Mouse (Mus musculus) liver, embryonic 15.5 days (tissue): ENCODE measurements at regions not wholly inside any gene's neighbourhood (a gene's known extent, or its start where the extent isn't known, plus 50 kb on each side); places are given as distances from the start of the nearest gene placed in this dataset.

ENCODE experiments used
- ATAC-seq: fragments of 200-750 bp; cut with Nextera tagmentation; 2 replicates; pipeline ENCODE4 v1.8.0; 2017; ENCODE audit warnings: moderate number of reproducible peaks, mild to moderate bottlenecking, moderate library complexity; ENCODE audit not compliant: insufficient read depth
- H3K27ac ChIP-seq: fragments of 300-500 bp; sonication (generic); replicated peaks from 2 replicates; pipeline ENCODE4 v1.5.1; 2015; ENCODE audit warnings: mild to moderate bottlenecking, inconsistent platforms
- H3K27me3 ChIP-seq: fragments of 300-500 bp; sonication (generic); 2 replicates; pipeline ENCODE4 v1.6.1; 2015; ENCODE audit warnings: mild to moderate bottlenecking, inconsistent platforms
- H3K36me3 ChIP-seq: fragments of 300-500 bp; sonication (generic); replicated peaks from 2 replicates; pipeline ENCODE4 v1.6.1; 2015; ENCODE audit warnings: moderate library complexity, mild to moderate bottlenecking, inconsistent platforms
- H3K4me1 ChIP-seq: fragments of 300-500 bp; sonication (generic); replicated peaks from 2 replicates; pipeline ENCODE4 v1.6.1; 2015; ENCODE audit warnings: inconsistent platforms
- H3K4me2 ChIP-seq: fragments of 300-500 bp; sonication (generic); 2 replicates; pipeline ENCODE4 v1.6.1; 2015; ENCODE audit warnings: moderate library complexity, mild to moderate bottlenecking, inconsistent platforms
- H3K4me3 ChIP-seq: fragments of 300-500 bp; sonication (generic); replicated peaks from 2 replicates; pipeline ENCODE4 v1.5.1; 2015; ENCODE audit warnings: mild to moderate bottlenecking, inconsistent platforms
- H3K9ac ChIP-seq: fragments of 300-500 bp; sonication (generic); 2 replicates; pipeline ENCODE4 v1.6.1; 2015; ENCODE audit warnings: moderate library complexity, mild to moderate bottlenecking, inconsistent platforms
- H3K9me3 ChIP-seq: fragments of 300-500 bp; sonication (generic); replicated peaks from 2 replicates; pipeline ENCODE4 v1.6.1; 2016; ENCODE audit warnings: inconsistent platforms
- WGBS: fragments of 180-500 bp; shearing (Covaris S2); methylation state at CpG from one replicate; pipeline ENCODE4 v1.1.7; 2015; ENCODE audit warnings: mixed read lengths; ENCODE audit not compliant: insufficient replicate concordance; 5-methylcytosine and 5-hydroxymethylcytosine counted together

GRCm38 (mm10) chr13:94668276-94668675 lies 120.4 kb upstream of the Tbca start:
- no peaks in the 10 kb centered on the region for H3K36me3 ChIP-seq
- H3K27me3 ChIP-seq = 0 out of 2 replicates have a peak, but pooled peaks cover 9% of the 10 kb centered on the region
- H3K4me3 ChIP-seq = no peak overlapping the region
- no peaks in the 10 kb centered on the region for H3K4me1 ChIP-seq
- H3K27ac ChIP-seq = no peak overlapping the region
- no peaks in the 10 kb centered on the region for H3K9me3 ChIP-seq
- no peak overlapping the region for H3K9ac ChIP-seq
- H3K4me2 ChIP-seq = no peak overlapping the region
- no peak for ATAC-seq
- WGBS = 54% methylated on average over 5 of the region's 5 CpGs

- Histone ChIP-seq H3K4me2 (no peak overlapping the region), H3K4me3 (no peak overlapping the region), H3K9me3 (no peaks in the 10 kb centered on the region), H3K27ac (no peak overlapping the region), H3K4me1 (no peaks in the 10 kb centered on the region), H3K9ac (no peak overlapping the region), H3K27me3 (0 out of 2 replicates have a peak, but pooled peaks cover 9% of the 10 kb centered on the region), H3K36me3 (no peaks in the 10 kb centered on the region)
- ATAC-seq = no peak
- WGBS = 55% methylated on average over 9 of the region's 9 CpGs
Observed at GRCm38 (mm10) chr13:94669106-94669683, 119.5 kb upstream of the Tbca start.

- Histone ChIP-seq H3K9ac (no peak overlapping the region), H3K27me3 (0 out of 2 replicates have a peak, but pooled peaks cover 9% of the 10 kb centered on the region), H3K9me3 (no peaks in the 10 kb centered on the region), H3K4me3 (no peak overlapping the region), H3K36me3 (no peaks in the 10 kb centered on the region), H3K4me2 (no peak overlapping the region), H3K27ac (no peak overlapping the region), H3K4me1 (no peaks in the 10 kb centered on the region)
- 80% methylated on average over 11 of the region's 11 CpGs for WGBS
- no peak for ATAC-seq
Observed at GRCm38 (mm10) chr13:94670266-94670665, 118.4 kb upstream of the Tbca start.

GRCm38 (mm10) chr13:94670961-94671360 lies 117.7 kb upstream of the Tbca start:
- 62% methylated on average over 8 of the region's 8 CpGs for WGBS
- H3K27ac ChIP-seq = no peak overlapping the region

GRCm38 (mm10) chr13:94680492-94681168 lies 108.1 kb upstream of the Tbca start:
- no peak overlapping the region for H3K4me2 ChIP-seq
- H3K9me3 ChIP-seq = no peaks in the 10 kb centered on the region
- no peak for ATAC-seq
- H3K4me1 ChIP-seq = no peaks in the 10 kb centered on the region
- no peaks in the 10 kb centered on the region for H3K36me3 ChIP-seq
- no peak overlapping the region for H3K9ac ChIP-seq
- no peak overlapping the region for H3K4me3 ChIP-seq
- no peak overlapping the region for H3K27ac ChIP-seq
- WGBS = 42% methylated on average over 17 of the region's 17 CpGs
- H3K27me3 ChIP-seq = no peaks in the 10 kb centered on the region

More at GRCm38 (mm10) chr13:94670961-94671360, 117.7 kb upstream of the Tbca start:
- H3K9me3 ChIP-seq = no peaks in the 10 kb centered on the region
- no peak overlapping the region for H3K4me3 ChIP-seq
- no peaks in the 10 kb centered on the region for H3K36me3 ChIP-seq
- no peak overlapping the region for H3K9ac ChIP-seq
- 0 out of 2 replicates have a peak, but pooled peaks cover 9% of the 10 kb centered on the region for H3K27me3 ChIP-seq
- H3K4me2 ChIP-seq = no peak overlapping the region
- no peak for ATAC-seq
- no peaks in the 10 kb centered on the region for H3K4me1 ChIP-seq

- Histone ChIP-seq H3K4me3 (no peak overlapping the region), H3K27me3 (no peaks in the 10 kb centered on the region), H3K9me3 (no peaks in the 10 kb centered on the region), H3K9ac (no peak overlapping the region), H3K4me1 (no peaks in the 10 kb centered on the region), H3K4me2 (no peak overlapping the region), H3K36me3 (no peaks in the 10 kb centered on the region), H3K27ac (no peak overlapping the region)
- ATAC-seq = no peak
- WGBS = 83% methylated on average over 13 of the region's 13 CpGs
Observed at GRCm38 (mm10) chr13:94681606-94682005, 107.1 kb upstream of the Tbca start.

GRCm38 (mm10) chr13:94685191-94685590 lies 103.5 kb upstream of the Tbca start:
- H3K9ac ChIP-seq = no peak overlapping the region
- no peak overlapping the region for H3K4me3 ChIP-seq
- H3K27ac ChIP-seq = no peak overlapping the region
- no peaks in the 10 kb centered on the region for H3K27me3 ChIP-seq
- H3K36me3 ChIP-seq = no peaks in the 10 kb centered on the region
- no peak overlapping the region for H3K4me2 ChIP-seq
- no peaks in the 10 kb centered on the region for H3K9me3 ChIP-seq
- no peaks in the 10 kb centered on the region for H3K4me1 ChIP-seq
- ATAC-seq = no peak
- WGBS = 62% methylated on average over 7 of the region's 7 CpGs

- no peak for ATAC-seq
Observed at GRCm38 (mm10) chr13:94687295-94687694, 101.4 kb upstream of the Tbca start.

GRCm38 (mm10) chr13:94706641-94707053 lies 82.1 kb upstream of the Tbca start:
- H3K4me1 ChIP-seq = peaks cover 9% of the 10 kb centered on the region
- H3K9me3 ChIP-seq = no peaks in the 10 kb centered on the region
- no peak overlapping the region for H3K4me2 ChIP-seq
- H3K4me3 ChIP-seq = no peak overlapping the region
- H3K27me3 ChIP-seq = peaks cover 98% of the 10 kb centered on the region
- no peaks in the 10 kb centered on the region for H3K36me3 ChIP-seq
- ATAC-seq = no peak
- H3K27ac ChIP-seq = no peak overlapping the region
- WGBS = 3% methylated on average over 7 of the region's 7 CpGs
- H3K9ac ChIP-seq = no peak overlapping the region

More at GRCm38 (mm10) chr13:94687295-94687694, 101.4 kb upstream of the Tbca start:
- Histone ChIP-seq H3K36me3 (no peaks in the 10 kb centered on the region), H3K27me3 (no peaks in the 10 kb centered on the region), H3K4me3 (no peak overlapping the region), H3K9me3 (no peaks in the 10 kb centered on the region), H3K9ac (no peak overlapping the region), H3K27ac (no peak overlapping the region), H3K4me2 (no peak overlapping the region), H3K4me1 (no peaks in the 10 kb centered on the region)
- WGBS = 57% methylated on average over 5 of the region's 5 CpGs

- WGBS = 3% methylated on average over 30 of the region's 32 CpGs
- H3K9ac ChIP-seq = no peak overlapping the region
- no peak overlapping the region for H3K4me2 ChIP-seq
- ATAC-seq = no peak
- no peak overlapping the region for H3K4me3 ChIP-seq
- no peaks in the 10 kb centered on the region for H3K36me3 ChIP-seq
- H3K27ac ChIP-seq = no peak overlapping the region
- H3K27me3 ChIP-seq = peaks cover 98% of the 10 kb centered on the region
- H3K9me3 ChIP-seq = no peaks in the 10 kb centered on the region
- H3K4me1 ChIP-seq = peaks cover 9% of the 10 kb centered on the region
Observed at GRCm38 (mm10) chr13:94707371-94708280, 81.1 kb upstream of the Tbca start.

GRCm38 (mm10) chr13:94708786-94709185 lies 79.9 kb upstream of the Tbca start:
- Histone ChIP-seq H3K27ac (no peak overlapping the region), H3K36me3 (no peaks in the 10 kb centered on the region), H3K9me3 (no peaks in the 10 kb centered on the region), H3K27me3 (peaks cover 92% of the 10 kb centered on the region), H3K4me1 (peaks cover 5% of the 10 kb centered on the region), H3K4me2 (no peak overlapping the region), H3K9ac (no peak overlapping the region), H3K4me3 (no peak overlapping the region)
- WGBS = 34% methylated on average over 5 of the region's 5 CpGs
- ATAC-seq = no peak
